Mouse (Mus musculus): ENCODE data around the gene Rab37. TPM values are rescaled to one million over a fixed set of nuclear protein-coding genes. Genes with fewer than 3 reads are reported as not detected.
A peak's percentile ranks its signal among the peaks of the same experiment; 100 is the strongest.

The Rab37 gene
- polyA plus RNA-seq, 1 experiment from 2014 or later, result 0.35 TPM

DNA sequence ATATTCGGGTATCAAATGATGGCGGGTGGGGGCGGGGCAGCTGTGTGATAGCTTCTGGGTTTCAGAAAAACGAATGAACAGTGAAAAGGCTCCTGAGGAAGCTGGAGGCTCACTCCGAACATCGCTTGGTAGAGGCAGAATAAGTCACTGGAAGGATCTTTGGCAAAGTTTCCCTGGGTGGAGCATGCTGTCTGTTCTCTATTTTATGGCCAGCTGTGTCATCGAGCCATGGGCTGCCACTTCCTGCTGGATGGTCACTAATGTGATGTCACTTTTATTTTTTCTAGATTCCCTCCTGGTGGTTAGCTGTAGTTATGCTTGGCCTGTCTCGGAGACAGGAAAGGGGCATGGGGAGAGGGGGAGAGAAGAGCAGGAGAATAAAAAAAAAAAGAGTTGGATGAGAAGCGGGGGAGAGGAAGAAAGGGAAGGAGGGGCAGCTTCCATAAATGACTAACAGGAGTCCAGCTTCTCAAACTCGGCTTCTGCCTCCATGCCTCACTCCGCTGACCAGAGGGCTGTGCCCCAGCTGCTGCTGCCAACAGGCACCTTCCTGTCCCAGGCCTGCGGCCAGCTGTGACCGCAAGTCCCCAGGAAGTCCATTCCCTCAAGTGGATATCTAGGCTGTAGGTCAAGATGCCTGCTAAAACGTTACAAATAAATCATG is 19.5 kb upstream of the Rab37 start:
- in situ Hi-C loops (cut with MboI; ENCODE audit: low pct_unique_long_range_greater_than_20kb), result loop anchor here (25.0 kb wide), 1 partner anchor 284 kb away; the partner anchor contains the start of genes Btbd17 and Gpr142
- peak; percentile 64 for DNase-seq (ENCODE audit: low read depth, low spot score)
- POLR2A ChIA-PET, result interaction anchor here (0.6 kb wide), 1 partner anchor 23 kb away, joined by 3 read pairs; no protein-coding TSS in a partner anchor

DNA sequence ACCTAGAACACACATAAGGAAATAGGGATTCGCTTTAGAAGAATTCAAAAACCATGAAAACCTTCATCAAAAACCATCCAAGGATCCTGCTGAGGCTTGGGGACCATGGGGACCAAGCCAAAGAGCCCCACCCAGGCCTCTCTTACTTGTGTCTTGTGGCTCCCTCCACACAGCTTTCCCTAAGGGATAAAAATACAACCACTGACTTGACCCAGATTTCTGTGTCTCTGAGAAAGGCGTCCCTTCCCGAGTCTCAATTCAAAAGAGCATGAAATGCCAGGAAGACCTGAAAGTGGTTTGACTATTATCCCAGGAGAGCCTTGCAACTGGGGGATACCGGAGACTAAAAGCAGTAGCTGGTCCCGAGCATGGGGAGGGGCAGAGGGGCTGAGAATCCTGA is 18.2 kb upstream of the Rab37 start:
- no peak for TF ChIP-seq CTCF (IDR thresholded peaks at IDR 0.05)
- no peak for DNase-seq (ENCODE audit: low read depth, low spot score)
- in situ Hi-C loops (cut with MboI; ENCODE audit: low pct_unique_long_range_greater_than_20kb), result loop anchor here (25.0 kb wide), 1 partner anchor 286 kb away; the partner anchor contains the start of genes Btbd17 and Gpr142
- no peak for ATAC-seq
- ChIA-PET POLR2A (no interaction called here), CTCF (no interaction called here)
- H3K27me3 ChIP-seq, result no peaks in the 10 kb centered on the region

More for the DNA sequence above, 19.5 kb upstream of the Rab37 start:
- H3K27me3 ChIP-seq, result no peaks in the 10 kb centered on the region
- CTCF ChIA-PET, result interaction anchor here (1.3 kb wide), 1 partner anchor 12 kb away, joined by 3 read pairs; no protein-coding TSS in a partner anchor
- peak; percentile 83 for ATAC-seq
- TF ChIP-seq CTCF (IDR thresholded peaks at IDR 0.05), result no peak

DNA sequence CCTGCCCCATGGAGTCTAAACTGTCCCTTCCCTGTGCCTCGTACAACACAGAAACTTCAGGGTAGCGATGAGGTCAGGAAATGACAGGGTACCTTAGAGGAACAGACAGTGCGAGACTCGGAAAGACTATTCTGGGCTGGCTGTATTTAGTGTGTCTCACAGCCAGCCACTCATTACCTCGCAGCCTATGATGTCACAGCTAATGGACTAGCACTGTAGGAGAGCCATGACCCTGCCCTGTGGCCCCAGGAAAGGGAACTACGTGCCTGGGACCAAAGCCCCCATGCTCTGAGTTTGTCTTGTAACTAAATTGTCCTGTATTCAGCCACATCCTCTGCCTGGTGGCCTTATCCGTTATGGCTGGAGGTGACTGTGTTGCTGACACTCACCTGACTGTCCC is 15.8 kb upstream of the Rab37 start:
- in situ Hi-C loops (cut with MboI; ENCODE audit: low pct_unique_long_range_greater_than_20kb), result no loop called here
- no peak for ATAC-seq
- CTCF ChIA-PET, result interaction anchor here (1.3 kb wide), 1 partner anchor 261 kb away, joined by 4 read pairs; no protein-coding TSS in a partner anchor
- TF ChIP-seq CTCF (IDR thresholded peaks at IDR 0.05), result no peak
- DNase-seq (ENCODE audit: low read depth, low spot score), result no peak
- POLR2A ChIA-PET, result no interaction called here
- no peaks in the 10 kb centered on the region for H3K27me3 ChIP-seq

DNA sequence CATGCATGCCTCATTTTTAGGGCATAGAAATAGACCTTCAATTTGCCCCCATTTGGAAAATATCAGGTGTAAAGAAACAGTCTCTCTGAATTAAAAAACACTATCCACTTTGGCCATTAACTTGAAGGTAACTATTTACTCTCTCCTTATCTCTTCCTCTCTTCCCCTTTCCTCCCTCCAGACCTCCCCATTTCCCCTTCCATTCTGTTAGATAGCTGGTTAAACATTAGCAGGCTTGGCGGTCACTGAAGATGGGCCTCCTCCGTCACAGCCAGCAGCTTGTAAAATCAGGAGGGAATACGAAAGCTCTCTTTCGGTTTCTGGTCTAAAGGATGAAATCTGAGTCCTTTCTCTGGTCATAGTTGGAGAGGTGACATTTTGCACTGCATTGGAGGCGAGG is 15.4 kb upstream of the Rab37 start:
- no peak for TF ChIP-seq CTCF (IDR thresholded peaks at IDR 0.05)
- POLR2A ChIA-PET, result no interaction called here
- H3K27me3 ChIP-seq, result no peaks in the 10 kb centered on the region
- no peak for ATAC-seq
- no peak for DNase-seq (ENCODE audit: low read depth, low spot score)
- in situ Hi-C loops (cut with MboI; ENCODE audit: low pct_unique_long_range_greater_than_20kb), result no loop called here
- CTCF ChIA-PET, result interaction anchor here (1.3 to 1.4 kb wide), 2 partner anchors 77 to 262 kb away, joined by 3 to 4 read pairs; no protein-coding TSS in a partner anchor

DNA sequence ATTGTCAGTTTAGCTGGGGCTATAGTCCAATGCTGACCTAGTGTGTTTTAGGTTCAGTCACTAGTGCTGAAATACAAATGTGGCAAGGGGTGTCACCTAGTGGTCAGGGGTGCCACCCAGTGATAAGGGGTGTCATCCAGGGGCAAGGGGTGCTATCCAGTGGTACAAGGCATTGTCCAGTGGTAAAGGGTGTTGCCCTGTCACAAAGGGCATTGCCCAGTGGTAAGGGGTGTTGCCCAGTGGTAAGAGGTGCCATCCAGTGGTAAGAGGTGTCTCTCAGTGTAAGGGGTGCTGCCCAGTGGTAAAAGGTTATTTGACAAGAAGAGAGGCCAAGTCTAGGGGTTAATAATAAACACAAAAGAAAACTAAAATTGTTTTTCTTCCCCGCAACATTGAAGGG is 13.8 kb upstream of the Rab37 start:
- no peak for TF ChIP-seq CTCF (IDR thresholded peaks at IDR 0.05)
- no peak for DNase-seq (ENCODE audit: low read depth, low spot score)
- H3K27me3 ChIP-seq, result no peaks in the 10 kb centered on the region
- CTCF ChIA-PET, result interaction anchor here (1.4 kb wide), 1 partner anchor 76 kb away, joined by 3 read pairs; no protein-coding TSS in a partner anchor
- POLR2A ChIA-PET, result no interaction called here
- ATAC-seq, result no peak
- in situ Hi-C loops (cut with MboI; ENCODE audit: low pct_unique_long_range_greater_than_20kb), result no loop called here

DNA sequence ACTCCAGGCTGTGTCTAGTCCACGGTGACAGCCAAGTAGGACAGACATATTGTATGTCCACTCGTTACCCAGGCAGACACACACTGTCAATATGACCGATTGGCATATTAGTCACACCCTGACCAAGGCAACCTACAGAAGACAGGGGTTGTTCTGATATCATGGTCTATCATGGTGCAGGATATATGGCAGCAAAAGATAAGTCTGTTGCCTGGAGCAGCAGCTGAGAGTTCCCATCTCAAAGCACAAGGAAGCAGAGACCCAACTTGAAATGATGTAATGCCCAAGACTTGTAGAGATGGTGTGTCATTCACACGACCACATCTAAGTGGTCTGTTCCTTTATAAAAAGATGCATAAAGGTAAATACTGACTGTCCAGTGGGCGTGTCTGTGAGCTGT is 12.6 kb upstream of the Rab37 start:
- ATAC-seq, result no peak

DNA sequence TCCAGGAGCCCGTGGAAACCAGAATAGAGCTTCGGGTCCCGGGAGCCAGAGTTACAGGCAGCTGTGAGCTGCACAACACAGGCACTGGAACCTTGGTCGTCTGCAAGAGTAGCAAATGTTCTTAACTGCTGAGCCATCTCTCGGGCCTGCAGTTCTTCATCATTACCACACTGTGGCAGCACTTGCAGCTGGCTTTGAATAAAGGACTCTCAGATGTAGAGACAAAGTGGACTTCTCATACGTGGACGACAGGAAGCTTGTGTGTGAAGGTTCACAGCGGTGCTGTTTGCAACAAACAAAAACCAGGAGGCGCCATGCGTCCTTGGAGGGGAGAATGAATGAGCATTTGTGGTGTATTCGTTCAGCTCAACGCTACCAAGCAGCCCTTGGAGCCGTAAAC is 10.3 kb upstream of the Rab37 start:
- in situ Hi-C loops (cut with MboI; ENCODE audit: low pct_unique_long_range_greater_than_20kb), result loop anchor here (5.0 kb wide), 1 partner anchor 76 kb away; no protein-coding TSS in a partner anchor
- TF ChIP-seq CTCF (IDR thresholded peaks at IDR 0.05), result peak; percentile 62
- ATAC-seq (no peak), DNase-seq (ENCODE audit: low read depth, low spot score) (no peak)
- CTCF ChIA-PET, result interaction anchor here (1.2 to 3.8 kb wide), 4 partner anchors 9 to 74 kb away, joined by 3 to 29 read pairs (median 4); no protein-coding TSS in a partner anchor
- POLR2A ChIA-PET, result interaction anchor here (1.0 kb wide), 1 partner anchor 73 kb away, joined by 3 read pairs; no protein-coding TSS in a partner anchor
- peaks cover 4% of the 10 kb centered on the region for H3K27me3 ChIP-seq

More for the DNA sequence above, 12.6 kb upstream of the Rab37 start:
- H3K27me3 ChIP-seq, result no peaks in the 10 kb centered on the region
- CTCF ChIA-PET, result no interaction called here
- in situ Hi-C loops (cut with MboI; ENCODE audit: low pct_unique_long_range_greater_than_20kb), result no loop called here
- DNase-seq (ENCODE audit: low read depth, low spot score), result no peak
- POLR2A ChIA-PET, result no interaction called here
- TF ChIP-seq CTCF (IDR thresholded peaks at IDR 0.05), result no peak

DNA sequence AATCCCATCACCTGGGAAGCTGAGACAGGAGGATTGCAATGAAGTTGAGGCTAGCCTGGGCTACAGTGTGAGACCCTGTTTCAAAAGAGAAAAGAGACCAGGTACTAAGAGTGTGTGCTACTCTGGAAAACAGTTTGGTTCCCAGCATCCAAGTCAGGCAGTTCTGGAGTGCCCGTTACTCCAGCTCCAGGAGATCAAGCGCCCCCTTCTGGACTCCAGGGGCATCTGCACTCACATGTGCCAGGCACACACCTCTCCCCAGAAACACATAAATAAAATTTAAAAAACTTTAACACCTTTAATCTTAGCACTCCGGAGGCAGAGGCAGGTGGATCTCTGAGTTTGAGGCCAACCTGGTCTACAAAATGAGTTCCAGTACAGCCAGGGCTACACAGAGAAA is 9.9 kb upstream of the Rab37 start:
- H3K27me3 ChIP-seq, result peaks cover 9% of the 10 kb centered on the region
- POLR2A ChIA-PET, result interaction anchor here (1.0 kb wide), 1 partner anchor 73 kb away, joined by 3 read pairs; no protein-coding TSS in a partner anchor
- no peak for ATAC-seq
- in situ Hi-C loops (cut with MboI; ENCODE audit: low pct_unique_long_range_greater_than_20kb), result loop anchor here (5.0 kb wide), 1 partner anchor 76 kb away; no protein-coding TSS in a partner anchor
- CTCF ChIA-PET, result interaction anchor here (1.2 to 3.8 kb wide), 4 partner anchors 9 to 73 kb away, joined by 3 to 29 read pairs (median 4); no protein-coding TSS in a partner anchor
- no peak for TF ChIP-seq CTCF (IDR thresholded peaks at IDR 0.05)
- DNase-seq (ENCODE audit: low read depth, low spot score), result no peak

DNA sequence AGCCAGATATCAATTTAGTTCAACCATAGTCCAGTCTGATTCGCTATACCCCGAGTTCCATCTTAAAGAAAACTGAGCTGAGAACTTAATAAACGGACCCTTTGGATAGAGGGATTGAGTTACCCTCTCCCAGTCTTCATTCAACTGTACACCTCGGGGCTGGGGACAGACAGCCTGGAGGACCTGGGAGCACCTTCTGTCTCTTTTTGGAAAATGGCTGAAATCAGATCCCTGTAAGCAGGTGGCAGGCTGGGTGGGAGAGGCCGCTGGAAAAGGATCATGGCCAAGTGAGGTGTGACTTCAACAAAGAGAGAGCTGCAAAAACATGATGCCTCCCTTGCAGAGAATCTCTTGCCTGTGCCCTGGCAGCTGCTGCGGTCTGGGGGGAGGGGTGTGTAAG is 9.0 kb upstream of the Rab37 start:
- in situ Hi-C loops (cut with MboI; ENCODE audit: low pct_unique_long_range_greater_than_20kb), result loop anchor here (5.0 kb wide), 1 partner anchor 75 kb away; no protein-coding TSS in a partner anchor
- POLR2A ChIA-PET, result no interaction called here

DNA sequence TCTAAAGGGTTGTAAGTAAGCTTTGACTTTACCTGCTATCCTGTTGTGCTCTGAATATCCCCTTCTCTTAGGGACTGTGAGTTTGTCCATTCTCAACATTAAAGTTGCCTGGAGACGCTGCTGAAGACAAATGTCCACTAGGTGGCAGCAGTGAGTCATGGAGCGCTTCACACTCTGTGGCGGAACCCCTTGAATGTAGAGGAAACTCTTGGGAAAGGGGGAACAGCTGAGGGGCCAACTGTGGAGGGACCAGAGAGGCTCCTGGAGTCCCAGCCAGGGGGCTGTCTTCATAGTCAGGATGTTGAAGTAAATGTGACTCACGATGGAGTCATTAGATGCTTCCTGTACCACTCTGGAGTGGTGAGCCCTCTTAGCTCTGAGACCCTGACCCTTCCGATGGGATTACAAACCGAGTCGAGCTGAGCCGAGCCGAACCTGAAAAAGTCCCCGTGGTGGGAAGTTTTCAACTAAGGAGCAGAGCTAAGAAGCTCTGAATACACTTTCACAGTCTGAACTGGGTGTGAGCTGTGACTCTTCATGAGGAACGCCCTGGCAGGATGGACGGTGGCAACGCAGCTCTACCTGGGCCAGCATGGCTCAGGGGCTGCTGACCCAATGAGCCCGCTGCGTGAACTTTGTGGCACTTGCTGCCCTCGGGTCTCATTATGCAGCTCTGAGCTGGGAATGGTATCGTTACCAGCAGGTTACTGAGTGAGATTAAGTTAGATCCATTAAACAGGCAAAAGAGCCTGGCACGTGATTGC is 7.7 kb upstream of the Rab37 start:
- in situ Hi-C loops (cut with MboI; ENCODE audit: low pct_unique_long_range_greater_than_20kb), result loop anchor here (5.0 kb wide), 1 partner anchor 74 kb away; no protein-coding TSS in a partner anchor
- peak; percentile 94 for TF ChIP-seq CTCF (IDR thresholded peaks at IDR 0.05)
- ATAC-seq, result no peak

More for the DNA sequence above, 9.0 kb upstream of the Rab37 start:
- CTCF ChIA-PET, result interaction anchor here (1.3 to 3.8 kb wide), 3 partner anchors 8 to 72 kb away, joined by 4 to 29 read pairs (median 4); no protein-coding TSS in a partner anchor
- no peak for TF ChIP-seq CTCF (IDR thresholded peaks at IDR 0.05)
- DNase-seq (ENCODE audit: low read depth, low spot score) (no peak), ATAC-seq (peak; percentile 15)
- peaks cover 12% of the 10 kb centered on the region for H3K27me3 ChIP-seq

More for the DNA sequence above, 7.7 kb upstream of the Rab37 start:
- ChIA-PET POLR2A (no interaction called here), CTCF (interaction anchor here (0.8 to 3.8 kb wide), 5 partner anchors 10 to 99 kb away, joined by 3 to 29 read pairs (median 4); no protein-coding TSS in a partner anchor)
- H3K27me3 ChIP-seq, result peaks cover 15% of the 10 kb centered on the region
- DNase-seq (ENCODE audit: low read depth, low spot score), result peak; percentile 22
